In genomic region chr5:8838661-8839438, GRCm38 (mm10) we compare ENCODE assay signal across 15 mouse cellular contexts. TPM values are rescaled to one million over a fixed set of nuclear protein-coding genes. Genes with fewer than 3 reads are reported as not detected.
DNase-seq lines count a peak whose midpoint lies in the region; ATAC-seq lines count a peak whose summit lies in the region.
"Had no signal": no experiment of that assay in that cellular context is flagged by ENCODE, and none has a peak within 500 bp of the region (broad histone marks: within the 10 kb centered on the region; RNA-seq: fewer than 3 reads in every experiment).

No protein-coding gene starts in this region.

- no peak overlapping the region for H3K27ac ChIP-seq in heart, embryonic 12.5 days (ENCODE audit: poor library complexity, severe bottlenecking)
- no peak overlapping the region for H3K27ac ChIP-seq in embryonic facial prominence, embryonic 14.5 days (replicated peaks; ENCODE audit: low read depth, low read length)
- H3K27ac ChIP-seq: heart, embryonic 13.5 days; hindbrain, postnatal 0 days; limb, embryonic 15.5 days had no signal

- H3K9ac ChIP-seq in heart, embryonic 12.5 days: no peak overlapping the region
- no peak overlapping the region for H3K9ac ChIP-seq in embryonic facial prominence, embryonic 14.5 days (ENCODE audit: low read depth, low read length)
- H3K9ac ChIP-seq: heart, embryonic 13.5 days; limb, embryonic 15.5 days had no signal

- peak; percentile 74 for DNase-seq in heart, adult 11 months
- peak; percentile 23 for DNase-seq in retina, postnatal 1 day
- no peak for DNase-seq in retina, embryonic 14.5 days (ENCODE audit: low spot score)
- DNase-seq in embryonic facial prominence, embryonic 14.5 days (ENCODE audit: low spot score): peak; percentile 7
- peak; percentile 28 to 59 for DNase-seq in natural killer cell, adult 2 months (ENCODE audit: low spot score in 2 of 2)
- DNase-seq in layer of hippocampus, adult 18-20 months (ENCODE audit: low spot score in 2 of 2): no peak
- DNase-seq: adrenal gland, postnatal 10 days; gastrocnemius, postnatal 10 days; lung, postnatal 10 days had no signal

- WGBS in heart, embryonic 12.5 days: 68% methylated on average over 8 of the region's 8 CpGs
- WGBS in embryonic facial prominence, embryonic 14.5 days: 59% methylated on average over 8 of the region's 8 CpGs

- no peaks in the 10 kb centered on the region for H3K4me1 ChIP-seq in heart, embryonic 12.5 days (replicated peaks)
- H3K4me1 ChIP-seq in embryonic facial prominence, embryonic 14.5 days (ENCODE audit: control insufficient read depth, insufficient read depth, low read length): peaks cover 4% of the 10 kb centered on the region; the same call in 1 of the 2 replicates
- H3K4me1 ChIP-seq: heart, embryonic 13.5 days had no signal

- H3K9me3 ChIP-seq in heart, embryonic 12.5 days (replicated peaks): no peaks in the 10 kb centered on the region
- H3K9me3 ChIP-seq in embryonic facial prominence, embryonic 14.5 days (ENCODE audit: control insufficient read depth, low read length): no peaks in the 10 kb centered on the region
- H3K9me3 ChIP-seq: heart, embryonic 13.5 days; limb, embryonic 15.5 days had no signal

- no peak for ATAC-seq in heart, embryonic 12.5 days (ENCODE audit: insufficient number of reproducible peaks, low FRiP score)
- ATAC-seq in embryonic facial prominence, embryonic 14.5 days (ENCODE audit: low read depth): 0 out of 2 replicates have a peak, but pooled peaks have one; percentile 15
- ATAC-seq in megakaryocyte-erythroid progenitor cell, adult 5-6 weeks (replicated peaks; ENCODE audit: low FRiP score, low TSS enrichment, poor library complexity, severe bottlenecking): no peak
- ATAC-seq: hindbrain, postnatal 0 days had no signal

- H3K36me3 ChIP-seq in heart, embryonic 12.5 days: no peaks in the 10 kb centered on the region
- no peaks in the 10 kb centered on the region for H3K36me3 ChIP-seq in embryonic facial prominence, embryonic 14.5 days (ENCODE audit: control insufficient read depth, insufficient read depth, low read length)
- H3K36me3 ChIP-seq: heart, embryonic 13.5 days; limb, embryonic 15.5 days had no signal

- no peaks in the 10 kb centered on the region for H3K27me3 ChIP-seq in heart, embryonic 12.5 days (replicated peaks)
- H3K27me3 ChIP-seq in embryonic facial prominence, embryonic 14.5 days (replicated peaks; ENCODE audit: control insufficient read depth, insufficient read depth, low read length): no peaks in the 10 kb centered on the region
- H3K27me3 ChIP-seq: heart, embryonic 13.5 days; limb, embryonic 15.5 days had no signal

- H3K4me2 ChIP-seq in heart, embryonic 12.5 days: no peak overlapping the region
- H3K4me2 ChIP-seq in embryonic facial prominence, embryonic 14.5 days (ENCODE audit: low read depth, low read length): no peak overlapping the region
- H3K4me2 ChIP-seq: heart, embryonic 13.5 days; limb, embryonic 15.5 days had no signal

- H3K4me3 ChIP-seq in heart, embryonic 12.5 days: no peak overlapping the region
- no peak overlapping the region for H3K4me3 ChIP-seq in embryonic facial prominence, embryonic 14.5 days (ENCODE audit: low read depth, low read length)
- H3K4me3 ChIP-seq: erythroblast, embryonic 14.5 days; heart, embryonic 13.5 days; limb, embryonic 15.5 days had no signal

RNA-seq across cellular contexts. Expression of gene Abcb1b, which starts 40.9 kb away (rescaled TPM):
- 0.82 and 1.5 TPM in 2 replicates for polyA plus RNA-seq in heart, embryonic 12.5 days (2016; fragmentation: Nextera tagmentation; extraction: Ambion mirVana)
- 1.7 and 3.0 TPM in 2 replicates for polyA plus RNA-seq in embryonic facial prominence, embryonic 14.5 days (2014; fragmentation: Nextera tagmentation; extraction: Ambion mirVana)
- 3.5 and 5.2 TPM in 2 replicates for total RNA-seq in megakaryocyte-erythroid progenitor cell, adult 5-6 weeks (2014; fragmentation: Nextera tagmentation)
- total RNA-seq in megakaryocyte-erythroid progenitor cell, adult 5-6 weeks (2017): 1.1 and 11.7 TPM in 2 replicates
- 1 to 10 TPM; 2.8 to 3.6 TPM for total RNA-seq in layer of hippocampus, adult 18-20 months (2021)
- polyA plus RNA-seq: erythroblast, embryonic 14.5 days had no signal

RNA-seq across cellular contexts. Expression of gene Abcb4, which starts 54.7 kb away (rescaled TPM):
- 0.26 and 1.1 TPM in 2 replicates for polyA plus RNA-seq in heart, embryonic 12.5 days (2016; fragmentation: Nextera tagmentation; extraction: Ambion mirVana)
- polyA plus RNA-seq in embryonic facial prominence, embryonic 14.5 days (2014; fragmentation: Nextera tagmentation; extraction: Ambion mirVana): 0.47 and 0.60 TPM in 2 replicates
- 185 and 189 TPM in 2 replicates for total RNA-seq in megakaryocyte-erythroid progenitor cell, adult 5-6 weeks (2014; fragmentation: Nextera tagmentation)
- total RNA-seq in megakaryocyte-erythroid progenitor cell, adult 5-6 weeks (2017): 259 and 303 TPM in 2 replicates
- total RNA-seq in layer of hippocampus, adult 18-20 months (2021): 1 to 10 TPM; 5.3 to 5.9 TPM

Comparison
In these comparisons a context has a peak if more than half of its experiments do, and no peak if none do; other contexts are left out.
1. DNase-seq: peak in heart, adult 11 months (single experiment), retina, postnatal 1 day (single experiment), embryonic facial prominence, embryonic 14.5 days (single experiment) and natural killer cell, adult 2 months (2 of 2); none in retina, embryonic 14.5 days (single experiment) and layer of hippocampus, adult 18-20 months (0 of 2).
2. RNA of gene Abcb4, which starts 54.7 kb away (total RNA-seq): 185 to 303 TPM in megakaryocyte-erythroid progenitor cell, adult 5-6 weeks; 5.3 to 5.9 TPM in layer of hippocampus, adult 18-20 months; every median in the first group is over 10 times any median in the second.